Mouse (Mus musculus): ENCODE measurements around the gene Slc12a3. TPM values are rescaled to one million over a fixed set of nuclear protein-coding genes. Genes with fewer than 3 reads are reported as not detected.
A peak's percentile ranks its signal among the peaks of the same experiment; 100 is the strongest.
"Not testable (repeated sequence)": the region's sequence is repeated elsewhere in the genome, so short reads cannot be mapped to it uniquely, and the experiment has no call there.

Slc12a3 gene
- total and polyA plus RNA-seq, 3 experiments = 0.44 TPM; not detected in 2

DNA sequence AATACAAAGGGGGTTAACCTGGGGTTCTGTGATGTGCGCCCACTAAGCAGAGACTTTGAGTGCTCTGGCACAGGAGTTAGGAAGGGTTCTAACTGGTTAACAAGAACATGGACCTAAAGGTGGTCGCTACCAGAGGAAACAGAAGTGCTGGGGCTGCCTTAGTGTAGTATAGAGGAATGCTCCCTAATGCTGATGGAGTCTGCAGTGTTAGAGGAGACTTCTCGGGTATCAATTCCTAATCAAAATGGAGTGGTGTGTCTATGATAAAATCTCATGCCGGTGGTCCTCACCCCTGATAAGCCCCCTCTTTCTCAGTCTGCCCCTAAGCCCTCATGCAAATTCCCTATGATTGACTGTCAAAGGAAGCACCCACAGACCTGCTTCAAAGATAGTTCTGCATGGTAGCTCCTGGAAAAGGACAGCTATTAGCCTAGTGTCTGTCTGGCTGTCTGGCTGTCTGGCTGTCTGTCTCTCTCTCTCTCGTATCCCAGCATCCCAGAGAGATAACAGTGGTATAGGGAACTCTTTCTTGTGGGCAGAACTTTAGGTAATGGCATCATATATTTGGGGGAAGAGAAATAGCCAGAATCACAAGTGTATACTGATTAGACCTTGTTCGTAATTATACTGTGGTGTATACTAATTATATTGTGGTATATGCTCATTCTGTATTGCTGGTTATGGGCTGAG, 67.0 kb downstream of the Slc12a3 start:
- 0 out of 2 replicates have a peak, but pooled peaks cover 4% of the 10 kb centered on the region for H3K4me1 ChIP-seq (ENCODE audit: insufficient read depth, low read depth, low read length)
- no peak overlapping the region for H3K4me3 ChIP-seq (ENCODE audit: low read depth, low read length)
- ATAC-seq (ENCODE audit: extremely low read depth, insufficient number of reproducible peaks, low FRiP score, poor library complexity, severe bottlenecking) (no peak), DNase-seq (ENCODE audit: low spot score) (no peak)
- no peaks in the 10 kb centered on the region for H3K9me3 ChIP-seq (replicated peaks)
- TF ChIP-seq CTCF (IDR thresholded peaks at IDR 0.05; ENCODE audit: low read depth, low read length) (no peak), GATA1 (IDR thresholded peaks at IDR 0.05; ENCODE audit: borderline replicate concordance, low read length) (no peak), GATA2 (IDR thresholded peaks at IDR 0.05; ENCODE audit: borderline replicate concordance, low read depth, low read length) (no peak), TAL1 (conservative IDR thresholded peaks at IDR 0.05; ENCODE audit: low read depth, low read length) (no peak), POLR2AphosphoS5 (IDR thresholded peaks at IDR 0.05; ENCODE audit: insufficient replicate concordance, low read depth, low read length) (no peak)
- peaks cover 82% of the 10 kb centered on the region for H3K36me3 ChIP-seq (replicated peaks)
- 0 out of 2 replicates have a peak, but pooled peaks cover 3% of the 10 kb centered on the region for H3K27me3 ChIP-seq (ENCODE audit: insufficient read depth, low read length)

DNA sequence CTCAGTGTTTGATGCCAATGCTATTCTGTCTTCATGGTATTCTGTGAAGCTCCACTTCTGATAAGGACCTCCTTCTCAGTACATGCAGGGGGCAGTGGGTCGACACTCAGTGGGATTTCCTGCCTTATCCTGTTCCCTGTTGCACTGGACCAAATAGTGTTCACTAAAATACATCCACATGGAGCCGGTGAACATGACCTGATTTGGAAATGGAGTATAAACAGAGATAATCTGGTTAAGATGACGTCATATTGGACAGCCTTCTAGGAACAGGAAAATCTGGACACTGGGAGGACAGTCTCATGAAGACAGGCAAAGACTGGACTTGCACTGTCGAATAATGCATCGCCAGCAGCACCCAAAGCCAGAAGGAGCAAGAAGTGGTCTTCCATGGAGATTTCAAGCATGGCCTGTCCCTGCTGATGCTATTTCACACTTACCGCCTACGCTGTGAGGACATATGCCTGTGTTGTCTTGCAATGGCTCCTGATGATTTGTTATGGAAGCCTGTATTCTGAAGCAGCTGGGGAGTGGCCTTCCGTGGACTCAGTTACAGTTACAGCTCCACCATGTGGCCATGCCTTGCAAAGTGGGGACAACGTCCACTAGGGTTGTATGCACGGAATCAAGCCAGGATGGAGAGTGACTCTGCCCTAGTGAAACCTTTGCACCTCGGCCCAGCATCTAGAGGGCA, 68.1 kb downstream of the Slc12a3 start:
- DNase-seq (ENCODE audit: low spot score) = no peak

DNA sequence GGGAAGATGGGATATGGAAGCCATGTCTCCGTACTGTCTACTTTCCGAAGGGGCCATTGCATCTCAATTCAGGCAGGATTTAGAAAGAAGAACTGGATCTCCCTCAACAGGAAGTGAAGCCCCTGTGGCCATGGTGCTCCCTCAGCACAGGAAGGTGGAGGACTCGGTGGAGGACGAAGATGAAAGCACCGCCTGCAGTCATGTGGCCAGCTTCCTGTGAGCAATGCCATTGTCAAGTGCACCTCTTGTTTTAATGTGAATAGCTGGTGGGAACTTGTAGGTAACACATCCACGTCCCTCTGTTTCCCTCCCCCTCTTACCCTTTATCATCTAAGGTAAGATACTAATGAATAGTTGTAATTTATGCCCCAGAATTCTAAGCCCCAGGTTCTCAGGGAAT, 69.6 kb downstream of the Slc12a3 start:
- Histone ChIP-seq H3K4me1 (ENCODE audit: insufficient read depth, low read depth, low read length) (0 out of 2 replicates have a peak, but pooled peaks cover 4% of the 10 kb centered on the region), H3K36me3 (replicated peaks) (peaks cover 57% of the 10 kb centered on the region), H3K4me3 (ENCODE audit: low read depth, low read length) (no peak overlapping the region), H3K9me3 (replicated peaks) (no peaks in the 10 kb centered on the region), H3K27me3 (ENCODE audit: insufficient read depth, low read length) (peaks cover 6% of the 10 kb centered on the region; the same call in 1 of the 2 replicates)
- no peak for ATAC-seq (ENCODE audit: extremely low read depth, insufficient number of reproducible peaks, low FRiP score, poor library complexity, severe bottlenecking)
- TF ChIP-seq GATA1 (IDR thresholded peaks at IDR 0.05; ENCODE audit: borderline replicate concordance, low read length) (no peak), CTCF (IDR thresholded peaks at IDR 0.05; ENCODE audit: low read depth, low read length) (no peak), GATA2 (IDR thresholded peaks at IDR 0.05; ENCODE audit: borderline replicate concordance, low read depth, low read length) (no peak), POLR2AphosphoS5 (IDR thresholded peaks at IDR 0.05; ENCODE audit: insufficient replicate concordance, low read depth, low read length) (no peak), TAL1 (conservative IDR thresholded peaks at IDR 0.05; ENCODE audit: low read depth, low read length) (no peak)
- no peak for DNase-seq (ENCODE audit: low spot score)

More for the DNA sequence above, 68.1 kb downstream of the Slc12a3 start:
- H3K36me3 ChIP-seq (replicated peaks) = peaks cover 70% of the 10 kb centered on the region
- H3K9me3 ChIP-seq (replicated peaks) = no peaks in the 10 kb centered on the region
- H3K27me3 ChIP-seq (ENCODE audit: insufficient read depth, low read length) = peaks cover 5% of the 10 kb centered on the region; the same call in 1 of the 2 replicates
- H3K4me3 ChIP-seq (ENCODE audit: low read depth, low read length) = no peak overlapping the region
- H3K4me1 ChIP-seq (ENCODE audit: insufficient read depth, low read depth, low read length) = 0 out of 2 replicates have a peak, but pooled peaks cover 4% of the 10 kb centered on the region
- TF ChIP-seq GATA2 (IDR thresholded peaks at IDR 0.05; ENCODE audit: borderline replicate concordance, low read depth, low read length) = no peak
- TF ChIP-seq TAL1 (conservative IDR thresholded peaks at IDR 0.05; ENCODE audit: low read depth, low read length) = no peak
- no peak for TF ChIP-seq POLR2AphosphoS5 (IDR thresholded peaks at IDR 0.05; ENCODE audit: insufficient replicate concordance, low read depth, low read length)
- TF ChIP-seq CTCF (IDR thresholded peaks at IDR 0.05; ENCODE audit: low read depth, low read length) = no peak
- no peak for TF ChIP-seq GATA1 (IDR thresholded peaks at IDR 0.05; ENCODE audit: borderline replicate concordance, low read length)
- no peak for ATAC-seq (ENCODE audit: extremely low read depth, insufficient number of reproducible peaks, low FRiP score, poor library complexity, severe bottlenecking)

DNA sequence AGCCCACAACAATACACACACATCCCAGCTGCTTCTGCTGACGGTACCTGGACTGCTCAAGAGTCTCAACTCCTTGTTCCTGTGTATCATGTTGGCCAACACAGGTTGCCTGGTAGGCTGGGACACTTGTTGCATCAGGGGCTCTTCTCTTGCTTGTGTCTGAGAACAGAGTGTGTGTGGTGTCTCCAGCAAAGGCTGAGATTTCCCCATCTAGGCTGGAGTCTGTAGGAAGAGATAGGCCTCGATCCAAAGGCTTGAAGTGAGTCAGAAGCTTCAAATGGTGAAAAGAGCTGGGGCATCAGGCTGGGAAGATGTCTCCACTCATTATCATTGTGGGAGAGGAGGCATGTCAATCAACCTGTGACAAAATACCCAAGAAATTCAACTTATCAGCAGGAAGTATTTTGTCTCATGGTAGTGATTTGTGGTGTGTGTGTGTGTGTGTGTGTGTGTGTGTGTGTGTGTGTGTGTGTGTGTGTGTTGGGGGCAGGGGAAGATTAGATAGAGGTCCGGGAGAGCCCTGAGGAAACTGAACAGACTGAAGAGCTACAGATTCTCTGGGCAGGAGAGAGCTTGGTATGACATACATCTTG, 70.5 kb downstream of the Slc12a3 start:
- H3K9me3 ChIP-seq (replicated peaks) = no peaks in the 10 kb centered on the region
- no peak for ATAC-seq (ENCODE audit: extremely low read depth, insufficient number of reproducible peaks, low FRiP score, poor library complexity, severe bottlenecking)
- peaks cover 48% of the 10 kb centered on the region for H3K36me3 ChIP-seq (replicated peaks)
- 0 out of 2 replicates have a peak, but pooled peaks cover 4% of the 10 kb centered on the region for H3K4me1 ChIP-seq (ENCODE audit: insufficient read depth, low read depth, low read length)
- H3K4me3 ChIP-seq (ENCODE audit: low read depth, low read length) = no peak overlapping the region
- peaks cover 6% of the 10 kb centered on the region; the same call in 1 of the 2 replicates for H3K27me3 ChIP-seq (ENCODE audit: insufficient read depth, low read length)
- no peak for DNase-seq (ENCODE audit: low spot score)
- TF ChIP-seq GATA1 (IDR thresholded peaks at IDR 0.05; ENCODE audit: borderline replicate concordance, low read length) = no peak
- TF ChIP-seq POLR2AphosphoS5 (IDR thresholded peaks at IDR 0.05; ENCODE audit: insufficient replicate concordance, low read depth, low read length) = no peak
- TF ChIP-seq TAL1 (conservative IDR thresholded peaks at IDR 0.05; ENCODE audit: low read depth, low read length) = no peak
- TF ChIP-seq CTCF (IDR thresholded peaks at IDR 0.05; ENCODE audit: low read depth, low read length) = no peak
- TF ChIP-seq GATA2 (IDR thresholded peaks at IDR 0.05; ENCODE audit: borderline replicate concordance, low read depth, low read length) = no peak

DNA sequence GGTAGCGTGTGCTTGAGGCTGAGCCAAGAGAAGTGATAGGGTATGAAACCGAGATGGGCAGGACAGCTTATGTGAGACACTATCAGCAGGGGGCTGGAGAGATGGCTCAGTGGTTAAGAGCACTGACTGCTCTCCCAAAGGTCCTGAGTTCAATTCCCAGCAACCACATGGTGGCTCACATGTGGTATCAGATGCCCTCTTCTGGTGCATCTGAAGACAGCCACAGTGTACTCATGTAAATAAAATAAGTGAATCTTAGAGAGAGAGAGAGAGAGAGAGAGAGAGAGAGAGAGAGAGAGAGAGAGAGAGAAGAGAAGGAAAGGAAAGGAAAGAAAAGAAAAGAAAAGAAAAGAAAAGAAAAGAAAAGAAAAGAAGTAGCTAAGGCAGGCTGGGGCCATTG, 71.0 kb downstream of the Slc12a3 start:
- not testable (repeated sequence) for H3K4me1 ChIP-seq (ENCODE audit: insufficient read depth, low read depth, low read length); H3K27me3 ChIP-seq (ENCODE audit: insufficient read depth, low read length); H3K4me3 ChIP-seq (ENCODE audit: low read depth, low read length); H3K9me3 ChIP-seq (replicated peaks); DNase-seq (ENCODE audit: low spot score)
- peaks cover 43% of the 10 kb centered on the region for H3K36me3 ChIP-seq (replicated peaks)
- peak; percentile 15; the same call in 1 of the 2 replicates for ATAC-seq (ENCODE audit: extremely low read depth, insufficient number of reproducible peaks, low FRiP score, poor library complexity, severe bottlenecking)

DNA sequence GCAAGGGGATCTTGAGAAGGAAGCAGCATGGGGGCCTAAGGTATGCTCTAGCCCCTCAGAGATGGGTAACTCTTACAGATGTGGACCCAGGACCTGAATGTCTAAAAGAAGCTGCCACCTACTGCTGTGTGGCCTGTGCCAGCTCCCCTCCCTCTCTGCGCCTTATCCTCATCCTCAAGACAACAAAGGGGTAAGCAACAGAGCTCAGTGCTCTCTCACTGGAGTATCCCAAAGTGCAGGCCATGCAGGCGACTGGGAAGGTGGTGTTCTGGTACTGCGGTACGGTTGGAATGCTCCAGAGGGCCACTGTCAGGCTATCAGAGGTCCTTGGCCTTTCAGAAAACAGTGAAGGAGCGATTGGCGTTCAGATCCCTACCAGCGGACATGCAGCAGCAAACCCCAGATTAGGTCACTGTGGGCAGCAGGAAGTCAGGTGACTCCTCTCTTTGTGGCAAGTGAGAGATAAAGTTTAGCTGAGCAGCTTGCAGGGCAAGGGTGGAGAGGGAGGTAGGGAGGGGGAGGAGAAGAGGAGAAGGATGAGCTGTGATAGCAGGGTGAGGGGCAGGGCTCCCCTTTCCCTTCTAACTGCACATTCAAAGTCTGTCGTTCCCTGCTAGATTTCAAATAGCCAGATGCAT, 79.6 kb downstream of the Slc12a3 start:
- Histone ChIP-seq H3K27me3 (ENCODE audit: insufficient read depth, low read length) (peaks cover 23% of the 10 kb centered on the region), H3K4me1 (ENCODE audit: insufficient read depth, low read depth, low read length) (peaks cover 14% of the 10 kb centered on the region), H3K9me3 (replicated peaks) (no peaks in the 10 kb centered on the region), H3K36me3 (replicated peaks) (no peaks in the 10 kb centered on the region), H3K4me3 (ENCODE audit: low read depth, low read length) (no peak overlapping the region)
- DNase-seq (ENCODE audit: low spot score) = no peak
- ATAC-seq (ENCODE audit: extremely low read depth, insufficient number of reproducible peaks, low FRiP score, poor library complexity, severe bottlenecking) = peak; percentile 93
- TF ChIP-seq GATA2 (IDR thresholded peaks at IDR 0.05; ENCODE audit: borderline replicate concordance, low read depth, low read length) (no peak), POLR2AphosphoS5 (IDR thresholded peaks at IDR 0.05; ENCODE audit: insufficient replicate concordance, low read depth, low read length) (no peak), GATA1 (IDR thresholded peaks at IDR 0.05; ENCODE audit: borderline replicate concordance, low read length) (no peak), TAL1 (conservative IDR thresholded peaks at IDR 0.05; ENCODE audit: low read depth, low read length) (no peak), CTCF (IDR thresholded peaks at IDR 0.05; ENCODE audit: low read depth, low read length) (no peak)

Measured in G1E (cell line).